Mouse (Mus musculus) T-helper 17 cell (primary cell): ENCODE results near the gene Ntrk2.

Experiments used
- in situ Hi-C, 2 experiments: fragments of 300-600 bp; cut with MboI, MseI; formaldehyde crosslinking; loops; 1 replicate in 1 of 2; 2 replicates in 1 of 2; pipeline ENCODE4 v1.15.1; 2025; ENCODE audit warnings: high pct_unique_total_duplicates in 2 of 2

Ntrk2 gene

GRCm38 (mm10) chr13:58840731-58841359 is 34.5 kb downstream of the Ntrk2 start:
- in situ Hi-C loops: no loop called here

DNA sequence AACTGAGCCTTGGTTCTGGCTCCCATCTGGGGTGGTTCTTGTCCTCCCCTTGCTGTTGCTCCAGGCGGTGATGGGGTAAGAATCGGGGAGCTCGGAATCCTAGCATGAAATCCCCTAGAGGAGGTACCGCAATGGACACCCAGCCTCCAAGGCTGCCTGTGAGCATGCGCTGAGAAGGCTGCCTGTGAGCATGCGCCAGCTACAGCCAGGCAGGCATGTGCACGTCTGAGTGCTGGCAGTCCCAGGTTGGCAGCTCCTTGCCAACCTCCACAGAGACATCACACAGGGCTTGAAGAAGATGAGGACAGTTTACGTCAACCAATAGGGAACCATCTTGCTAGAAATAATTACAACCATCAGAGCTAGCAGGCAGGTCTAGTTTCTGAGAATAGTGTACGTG is 37.5 kb downstream of the Ntrk2 start:
- in situ Hi-C loops: no loop called here

DNA sequence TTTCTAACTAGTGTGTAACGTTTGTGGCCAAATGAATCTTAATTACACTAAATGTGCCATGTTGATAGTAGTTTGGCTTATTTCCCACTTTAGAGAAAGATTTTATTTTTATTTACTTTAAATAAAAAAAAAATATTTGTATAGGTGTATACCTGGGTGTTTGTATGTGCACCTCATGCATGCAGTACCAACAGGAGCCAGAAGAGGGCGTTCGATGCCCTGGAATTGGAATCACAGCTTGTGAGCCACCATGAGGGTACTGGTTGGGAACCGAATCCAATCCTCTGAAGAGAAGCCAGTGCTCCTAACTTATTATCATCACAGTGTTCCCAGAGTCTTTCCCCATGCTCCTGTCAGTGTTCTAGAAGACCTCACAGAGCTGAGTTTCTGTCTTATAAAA is 42.2 kb downstream of the Ntrk2 start:
- in situ Hi-C loops: no loop called here

DNA sequence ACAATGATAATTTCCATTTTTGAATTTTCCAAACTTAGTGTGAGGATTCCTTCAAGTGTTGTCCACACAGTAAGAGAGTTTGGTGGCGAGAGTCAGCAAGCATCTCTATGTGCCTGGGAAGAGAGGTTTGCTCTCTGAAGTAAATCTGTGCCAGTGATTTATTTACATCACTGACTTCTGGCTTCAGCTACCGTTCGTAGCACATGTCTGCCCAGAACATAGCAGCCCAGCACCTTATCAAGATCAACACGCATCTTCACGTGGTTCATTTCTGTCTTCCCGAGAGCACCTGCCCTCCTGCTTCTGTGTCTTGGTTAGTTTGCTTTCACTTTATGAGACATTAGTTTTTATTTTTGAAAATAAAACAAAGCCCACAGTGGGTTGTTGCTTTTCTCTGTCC is 47.3 kb downstream of the Ntrk2 start:
- in situ Hi-C loops: no loop called here

DNA sequence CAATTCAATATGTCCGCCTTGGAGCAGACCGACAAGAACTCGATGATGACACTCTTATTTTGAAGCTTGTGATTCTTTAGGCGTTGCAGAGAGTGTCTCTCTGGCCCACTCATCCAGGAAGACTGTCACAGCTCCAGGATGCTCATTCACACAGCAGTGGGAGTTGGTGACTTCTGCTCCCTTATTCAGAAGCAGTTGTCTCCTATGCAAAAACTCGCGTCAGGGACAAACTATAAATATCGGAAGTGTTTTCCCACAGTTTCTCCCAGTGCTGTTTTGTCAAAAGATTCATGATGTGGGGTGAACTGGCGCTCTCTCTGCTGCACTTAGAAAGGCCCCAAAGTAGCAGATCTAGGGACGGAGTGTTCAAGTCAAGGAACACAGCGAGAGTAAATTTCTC is 59.9 kb downstream of the Ntrk2 start:
- in situ Hi-C loops: loop anchor here in 1 of 2 experiments (5.0 kb wide), 1 partner anchor 91 kb away; no protein-coding TSS in a partner anchor

GRCm38 (mm10) chr13:58866776-58867435 is 60.5 kb downstream of the Ntrk2 start:
- in situ Hi-C loops: loop anchor here in 1 of 2 experiments (5.0 kb wide), 1 partner anchor 90 kb away; no protein-coding TSS in a partner anchor

- in situ Hi-C loops: no loop called here
These were observed 76.1 kb downstream of the Ntrk2 start for GRCm38 (mm10) chr13:58882468-58882867.

- in situ Hi-C loops: no loop called here
These were observed 76.5 kb downstream of the Ntrk2 start for GRCm38 (mm10) chr13:58882916-58883315.

- in situ Hi-C loops: no loop called here
These were observed 79.7 kb downstream of the Ntrk2 start for GRCm38 (mm10) chr13:58886108-58886507.

GRCm38 (mm10) chr13:58896254-58896910 is 90.0 kb downstream of the Ntrk2 start:
- in situ Hi-C loops: loop anchor here in 1 of 2 experiments (10.0 kb wide), 1 partner anchor 1598 kb away; no protein-coding TSS in a partner anchor

DNA sequence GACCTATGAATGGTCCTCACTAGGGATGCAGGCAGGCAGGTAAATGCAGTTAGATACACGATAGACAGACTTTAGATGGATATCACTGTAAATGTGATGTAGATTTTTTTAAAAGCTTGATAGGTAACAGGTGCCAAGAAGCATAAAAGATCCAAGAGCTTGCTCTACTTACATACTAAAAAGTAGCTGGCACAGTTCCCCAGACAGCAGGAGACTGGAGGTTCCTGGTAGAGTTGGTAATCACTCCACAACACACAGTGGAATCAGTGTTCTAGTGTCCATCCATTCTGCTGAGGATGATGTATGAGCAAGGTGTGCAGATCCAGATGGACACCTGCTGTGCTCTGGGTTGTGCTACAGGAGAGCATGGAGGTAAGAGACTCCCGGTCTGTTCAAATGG is 93.0 kb downstream of the Ntrk2 start:
- in situ Hi-C loops: loop anchor here in 1 of 2 experiments (10.0 kb wide), 1 partner anchor 1595 kb away; no protein-coding TSS in a partner anchor

GRCm38 (mm10) chr13:58902313-58902712 is 95.9 kb downstream of the Ntrk2 start:
- in situ Hi-C loops: no loop called here

- in situ Hi-C loops: no loop called here
These were observed 98.7 kb downstream of the Ntrk2 start for GRCm38 (mm10) chr13:58904742-58905735.

GRCm38 (mm10) chr13:58911936-58912335 is 105.6 kb downstream of the Ntrk2 start:
- in situ Hi-C loops: no loop called here

DNA sequence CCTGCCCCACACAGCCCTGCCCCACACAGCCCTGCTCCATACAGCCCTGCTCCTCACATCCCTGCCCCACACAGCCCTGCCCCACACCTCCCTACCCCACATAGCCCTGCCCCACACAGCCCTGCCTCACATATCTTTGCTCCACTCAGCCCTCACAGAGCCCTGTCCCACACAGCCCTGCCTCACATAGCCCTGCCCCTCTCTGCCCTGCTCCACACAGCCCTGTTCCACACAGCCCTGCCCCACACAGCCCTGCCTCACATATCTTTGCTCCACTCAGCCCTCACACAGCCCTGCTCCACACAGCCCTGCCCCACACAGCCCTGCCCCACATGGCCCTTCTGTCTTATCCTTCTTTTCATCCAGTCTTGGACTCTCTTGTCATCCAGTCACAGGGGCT is 106.2 kb downstream of the Ntrk2 start:
- in situ Hi-C loops: no loop called here

GRCm38 (mm10) chr13:58914061-58914814 is 107.9 kb downstream of the Ntrk2 start:
- in situ Hi-C loops: no loop called here

DNA sequence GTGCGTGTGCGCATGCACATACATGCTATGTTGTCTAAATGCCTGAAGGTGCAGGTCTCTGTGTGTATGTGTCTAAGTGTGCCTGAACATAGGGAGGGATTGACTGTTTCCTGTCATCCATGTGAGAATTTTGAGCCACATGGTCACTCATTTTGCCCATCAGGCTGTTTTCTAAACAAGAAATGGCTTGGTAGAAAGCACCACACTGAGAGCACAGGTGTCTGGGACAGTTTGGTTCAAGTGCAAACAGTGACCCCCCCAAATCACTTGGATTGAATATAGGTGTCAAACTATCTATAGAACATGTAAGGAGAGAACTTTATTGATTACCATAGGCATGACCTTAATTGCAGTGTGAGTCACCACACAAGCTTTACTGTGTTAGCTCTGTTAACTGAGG is 110.0 kb downstream of the Ntrk2 start:
- in situ Hi-C loops: no loop called here

GRCm38 (mm10) chr13:58920241-58920640 is 113.9 kb downstream of the Ntrk2 start:
- in situ Hi-C loops: no loop called here

GRCm38 (mm10) chr13:58921255-58921654 is 114.9 kb downstream of the Ntrk2 start:
- in situ Hi-C loops: no loop called here

- in situ Hi-C loops: no loop called here
These were observed 115.3 kb downstream of the Ntrk2 start for GRCm38 (mm10) chr13:58921705-58922104.

DNA sequence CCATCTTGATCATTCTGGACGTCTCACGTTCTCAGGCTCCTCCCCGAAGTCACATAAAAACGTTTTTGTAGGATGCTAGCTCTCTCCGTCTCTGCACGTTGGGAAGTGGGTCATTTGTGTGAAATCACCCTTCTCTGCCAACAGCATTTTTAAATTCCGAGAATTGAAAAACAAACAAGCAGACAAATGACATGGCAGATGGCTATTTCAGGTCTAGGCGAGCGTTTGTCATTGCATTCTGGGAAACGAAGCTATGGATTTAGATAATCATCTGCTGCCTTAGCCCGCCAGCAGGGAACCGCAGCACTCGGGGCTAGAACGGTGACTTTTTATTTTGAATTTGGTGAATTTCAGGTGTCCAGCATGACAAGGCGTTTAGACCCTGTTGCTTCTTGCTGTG is 115.8 kb downstream of the Ntrk2 start:
- in situ Hi-C loops: no loop called here
